Comparison of ENCODE assay signal across 4 mouse cellular contexts in the genomic region with DNA sequence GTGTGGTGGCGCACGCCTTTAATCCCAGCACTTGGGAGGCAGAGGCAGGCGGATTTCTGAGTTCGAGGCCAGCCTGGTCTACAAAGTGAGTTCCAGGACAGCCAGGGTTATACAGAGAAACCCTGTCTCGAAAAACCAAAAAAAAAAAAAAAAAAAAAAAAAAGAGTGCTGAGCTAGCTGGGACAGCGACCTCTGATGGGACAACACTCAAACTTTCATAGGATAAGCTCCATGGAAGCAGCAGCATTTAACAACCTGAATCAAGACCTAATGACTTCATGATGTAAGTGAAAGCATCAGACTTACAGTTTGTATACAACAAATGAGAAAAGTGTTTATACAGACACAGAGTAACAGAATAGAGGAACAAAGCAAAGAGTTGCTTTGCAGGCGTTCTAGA. TPM values are rescaled to one million over a fixed set of nuclear protein-coding genes. Genes with fewer than 3 reads are reported as not detected.
"Had no signal": no experiment of that assay in that cellular context is flagged by ENCODE, and none has a peak within 500 bp of the region (broad histone marks: within the 10 kb centered on the region; RNA-seq: fewer than 3 reads in every experiment).

No protein-coding gene starts in this region.

RNA-seq across cellular contexts. Expression of a gene that starts 32.4 kb away (rescaled TPM):
- total RNA-seq: megakaryocyte progenitor cell, adult 5-6 weeks; megakaryocyte-erythroid progenitor cell, adult 5-6 weeks had no signal
- polyA plus RNA-seq: liver, adult 2 months; macrophage had no signal
